Mouse (Mus musculus) midbrain, postnatal 0 days (tissue): Measurements from ENCODE around the gene Serhl. TPM values are rescaled to one million over a fixed set of nuclear protein-coding genes. Genes with fewer than 3 reads are reported as not detected.

Source experiments
- ATAC-seq: fragments of 200-750 bp; cut with Nextera tagmentation; 2 replicates; pipeline ENCODE4 v1.8.0; 2017; ENCODE audit warnings: moderate number of reproducible peaks, mild to moderate bottlenecking, moderate TSS enrichment, moderate library complexity; ENCODE audit not compliant: low FRiP score
- DNase-seq: peaks from one replicate; pipeline ENCODE4 v3.0.0-alpha.2; 2015; ENCODE audit warnings: low spot score
- H3K27ac ChIP-seq: fragments of 300-500 bp; sonication (generic); 2 replicates; pipeline ENCODE4 v1.5.1; 2014; ENCODE audit warnings: low read depth, mild to moderate bottlenecking, low read length, mixed read lengths
- H3K27me3 ChIP-seq: fragments of 300-500 bp; sonication (generic); 2 replicates; pipeline ENCODE4 v1.6.1; 2014; ENCODE audit warnings: low read length, control low read depth, mixed read lengths; ENCODE audit not compliant: insufficient read depth
- H3K36me3 ChIP-seq: fragments of 300-500 bp; sonication (generic); 2 replicates; pipeline ENCODE4 v1.6.1; 2014; ENCODE audit warnings: low read length, control low read depth, mixed read lengths; ENCODE audit not compliant: insufficient read depth
- H3K4me1 ChIP-seq: fragments of 300-500 bp; sonication (generic); 2 replicates; pipeline ENCODE4 v1.6.1; 2014; ENCODE audit warnings: mild to moderate bottlenecking, control low read depth, antibody characterized with exemption, low read length, mixed read lengths; ENCODE audit not compliant: insufficient read depth
- H3K4me2 ChIP-seq: fragments of 300-500 bp; sonication (generic); 2 replicates; pipeline ENCODE4 v1.6.1; 2014; ENCODE audit warnings: low read depth, mild to moderate bottlenecking, low read length, mixed read lengths; ENCODE audit not compliant: poor library complexity, severe bottlenecking
- H3K4me3 ChIP-seq: fragments of 300-500 bp; sonication (generic); 2 replicates; pipeline ENCODE4 v1.5.1; 2014; ENCODE audit warnings: low read depth, mild to moderate bottlenecking, low read length, moderate library complexity
- H3K9ac ChIP-seq: fragments of 300-500 bp; sonication (generic); replicated peaks from 2 replicates; pipeline ENCODE4 v1.6.1; 2014; ENCODE audit warnings: mild to moderate bottlenecking, low read length, moderate library complexity, mixed read lengths; ENCODE audit not compliant: poor library complexity, severe bottlenecking
- H3K9me3 ChIP-seq: fragments of 300-500 bp; sonication (generic); 2 replicates; pipeline ENCODE4 v1.6.1; 2016; ENCODE audit warnings: low read length, control low read depth
- CTCF ChIP-seq: IDR thresholded peaks from 2 replicates; pipeline ENCODE4 v1.5.1; 2016; ENCODE audit warnings: antibody characterized with exemption, mild to moderate bottlenecking
- WGBS: fragments of 180-500 bp; shearing (Covaris S2); extraction: QIAGEN DNeasy Blood & Tissue Kit; methylation state at CpG from one replicate; pipeline ENCODE4 v1.1.7; 2014; 5-methylcytosine and 5-hydroxymethylcytosine counted together
- polyA plus RNA-seq: library from polyadenylated mRNA; unstranded; fragments of >200 nt; fragmentation: Nextera tagmentation; extraction: Ambion mirVana; gene quantifications from 2 replicates; pipeline ENCODE4 v1.2.1, GENCODE M21; 2015
- total RNA-seq: library from RNA; depleted of rRNA; stranded (reverse); fragments of >200 nt; gene quantifications from 2 replicates; pipeline ENCODE4 v1.2.3, GENCODE M21; 2014

Gene Serhl
- total and polyA plus RNA-seq, 2 experiments from 2014 or later = 6.7 to 38.5 TPM

DNA sequence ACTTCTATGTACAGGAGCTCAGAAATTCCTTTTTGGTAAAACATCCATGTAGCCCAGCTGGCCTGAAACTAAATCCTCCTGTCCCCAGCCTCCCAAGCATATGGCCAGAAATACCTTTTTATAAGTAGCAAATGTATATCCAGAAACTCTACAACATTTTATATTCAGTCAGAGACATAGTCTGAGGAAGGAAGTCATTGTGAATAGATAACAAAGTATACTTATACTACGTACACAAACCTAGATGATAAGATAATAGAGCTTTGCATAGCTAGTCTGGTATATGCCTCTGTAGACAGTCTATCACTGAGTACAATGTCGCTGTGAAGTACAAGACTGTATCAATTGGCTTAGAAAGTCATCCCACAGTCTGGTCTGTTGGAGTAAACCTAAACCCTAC lies 46.3 kb downstream of the Serhl start:
- WGBS = 85% methylated on average over 2 of the region's 2 CpGs
- H3K9ac ChIP-seq = no peak overlapping the region
- no peak for TF ChIP-seq CTCF
- no peaks in the 10 kb centered on the region for H3K27me3 ChIP-seq
- H3K36me3 ChIP-seq = peaks cover 54% of the 10 kb centered on the region
- H3K4me2 ChIP-seq = no peak overlapping the region
- H3K9me3 ChIP-seq = no peaks in the 10 kb centered on the region
- ATAC-seq = no peak
- H3K27ac ChIP-seq = no peak overlapping the region
- H3K4me3 ChIP-seq = no peak overlapping the region
- H3K4me1 ChIP-seq = no peaks in the 10 kb centered on the region
- no peak for DNase-seq

- H3K9ac ChIP-seq = no peak overlapping the region
- no peak overlapping the region for H3K4me2 ChIP-seq
- no peaks in the 10 kb centered on the region for H3K9me3 ChIP-seq
- WGBS = 23% methylated on average over 5 of the region's 5 CpGs
- H3K4me3 ChIP-seq = no peak overlapping the region
- H3K27ac ChIP-seq = peak overlapping the region; percentile 26; the same call in 1 of the 2 replicates
- no peak for TF ChIP-seq CTCF
- no peaks in the 10 kb centered on the region for H3K27me3 ChIP-seq
- H3K4me1 ChIP-seq = 0 out of 2 replicates have a peak, but pooled peaks cover under 1% of the 10 kb centered on the region
- DNase-seq (peak; percentile 11), ATAC-seq (no peak)
- H3K36me3 ChIP-seq = peaks cover 7% of the 10 kb centered on the region
These were observed 53.6 kb downstream of the Serhl start for GRCm38 (mm10) chr15:83142861-83143260.

DNA sequence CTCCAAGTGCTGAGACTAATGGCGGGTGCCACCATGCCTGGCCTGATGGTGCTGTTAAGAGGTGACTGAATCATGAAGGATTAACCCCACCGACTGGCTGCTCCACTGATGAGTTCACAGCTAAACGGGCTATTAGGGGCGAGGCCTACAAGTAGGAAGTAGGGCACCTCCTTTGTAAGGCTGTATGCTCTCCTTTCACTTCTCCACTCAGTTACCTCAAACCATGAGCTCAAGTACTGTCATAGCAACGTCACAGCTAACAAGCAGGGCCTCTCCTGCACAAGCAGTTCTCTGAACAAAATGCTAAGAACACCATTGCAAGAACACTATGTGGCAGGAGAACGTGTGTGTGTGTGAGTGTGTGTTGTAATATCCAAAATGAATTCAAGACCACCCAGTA lies 56.2 kb downstream of the Serhl start:
- H3K4me2 ChIP-seq = no peak overlapping the region
- no peaks in the 10 kb centered on the region for H3K9me3 ChIP-seq
- WGBS = 96% methylated on average over 6 of the region's 6 CpGs
- TF ChIP-seq CTCF = no peak
- DNase-seq = no peak
- 0 out of 2 replicates have a peak, but pooled peaks cover 4% of the 10 kb centered on the region for H3K4me1 ChIP-seq
- H3K36me3 ChIP-seq = peaks cover 4% of the 10 kb centered on the region
- no peak overlapping the region for H3K27ac ChIP-seq
- no peak for ATAC-seq
- no peaks in the 10 kb centered on the region for H3K27me3 ChIP-seq
- no peak overlapping the region for H3K9ac ChIP-seq
- H3K4me3 ChIP-seq = no peak overlapping the region

- peak overlapping the region; percentile 93 for H3K9ac ChIP-seq
- peak overlapping the region; percentile 99 for H3K27ac ChIP-seq
- H3K4me2 ChIP-seq = peak overlapping the region; percentile 80
- H3K4me3 ChIP-seq = peak overlapping the region; percentile 91
- 0 out of 2 replicates have a peak, but pooled peaks cover 4% of the 10 kb centered on the region for H3K4me1 ChIP-seq
- no peaks in the 10 kb centered on the region for H3K9me3 ChIP-seq
- no peaks in the 10 kb centered on the region for H3K27me3 ChIP-seq
- no peak for TF ChIP-seq CTCF
- H3K36me3 ChIP-seq = peaks cover 10% of the 10 kb centered on the region
- peak; percentile 8 for DNase-seq
- 3% methylated on average over 21 of the region's 21 CpGs for WGBS
- ATAC-seq = no peak
These were observed 59.1 kb downstream of the Serhl start for GRCm38 (mm10) chr15:83148395-83148794.

DNA sequence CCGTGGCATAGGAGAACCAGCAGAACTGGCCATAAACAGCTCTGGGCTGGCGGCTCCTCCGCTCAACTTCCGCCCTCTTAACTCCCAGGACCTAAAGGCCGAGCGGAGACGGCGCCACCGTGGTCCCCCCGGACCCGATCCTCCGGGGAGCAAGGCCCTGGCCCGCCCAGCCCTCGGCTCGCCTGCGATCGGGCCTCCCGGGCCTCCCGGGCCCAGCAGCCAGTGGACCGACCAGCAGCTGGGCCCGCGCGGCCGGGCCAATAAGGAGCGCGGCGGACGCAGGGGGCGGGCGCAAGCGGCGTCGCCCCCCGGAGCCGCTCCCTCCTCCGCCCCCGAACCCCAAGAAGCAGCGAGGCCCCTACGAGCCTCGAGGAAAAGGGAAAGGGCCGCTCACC lies 59.5 kb downstream of the Serhl start:
- peak overlapping the region; percentile 99 for H3K27ac ChIP-seq
- ATAC-seq = peak; percentile 81
- no peaks in the 10 kb centered on the region for H3K9me3 ChIP-seq
- peak; percentile 76 for DNase-seq
- H3K4me3 ChIP-seq = peak overlapping the region; percentile 91
- H3K9ac ChIP-seq = peak overlapping the region; percentile 93
- no peaks in the 10 kb centered on the region for H3K27me3 ChIP-seq
- H3K4me1 ChIP-seq = 0 out of 2 replicates have a peak, but pooled peaks cover 4% of the 10 kb centered on the region
- under 1% methylated on average over 38 of the region's 41 CpGs for WGBS
- H3K4me2 ChIP-seq = peak overlapping the region; percentile 80
- TF ChIP-seq CTCF = no peak
- peaks cover 14% of the 10 kb centered on the region for H3K36me3 ChIP-seq

GRCm38 (mm10) chr15:83149196-83150072 lies 60.1 kb downstream of the Serhl start, which contains the start of gene Poldip3:
Gene Poldip3, minus strand, starts transcription at chr15:83149384.
- DNase-seq (peak; percentile 99), ATAC-seq (peak; percentile 94)
- Histone ChIP-seq H3K4me2 (peak within 1 kb of the TSS; percentile 80), H3K27me3 (no peaks in the 10 kb centered on the region), H3K4me1 (0 out of 2 replicates have a peak, but pooled peaks cover 4% of the 10 kb centered on the region), H3K27ac (peak within 1 kb of the TSS; percentile 99), H3K9me3 (no peaks in the 10 kb centered on the region), H3K4me3 (peak within 1 kb of the TSS; percentile 91), H3K9ac (peak within 1 kb of the TSS; percentile 93), H3K36me3 (peaks cover 19% of the 10 kb centered on the region)
- no peak for TF ChIP-seq CTCF
- WGBS = under 1% methylated on average over 56 of the region's 56 CpGs
